ENCODE assay signal across 18 mouse cellular contexts in the genomic region with DNA sequence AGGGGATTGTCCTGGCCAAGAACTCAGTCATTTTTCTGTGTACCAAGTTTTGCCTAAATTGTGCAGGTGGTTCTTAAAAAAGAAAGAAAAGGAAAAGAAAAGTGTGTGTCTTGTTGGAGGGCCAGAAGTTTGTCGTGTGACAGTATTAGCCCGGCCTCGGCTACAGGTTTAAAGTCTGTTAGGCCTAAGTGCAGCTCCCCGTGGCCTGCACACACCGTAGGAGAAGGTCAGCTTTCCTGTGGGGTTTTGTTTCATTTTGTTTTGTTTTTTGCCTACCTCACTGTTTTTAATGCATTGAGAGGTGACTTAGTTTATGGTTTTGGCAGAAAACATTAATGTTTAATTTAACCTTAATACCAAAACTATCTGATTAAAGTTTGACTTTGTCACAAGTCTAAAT. TPM values are rescaled to one million over a fixed set of nuclear protein-coding genes. Genes with fewer than 3 reads are reported as not detected.
"Had no signal": no experiment of that assay in that cellular context is flagged by ENCODE, and none has a peak within 500 bp of the region (broad histone marks: within the 10 kb centered on the region; RNA-seq: fewer than 3 reads in every experiment).

No protein-coding gene starts in this region.

- H3K4me3 ChIP-seq: lung, embryonic 15.5 days; megakaryocyte, embryonic 14.5 days; midbrain, embryonic 13.5 days; midbrain, embryonic 15.5 days; neural tube, embryonic 12.5 days; stomach, embryonic 15.5 days had no signal

- H3K9ac ChIP-seq: lung, embryonic 15.5 days; midbrain, embryonic 13.5 days; midbrain, embryonic 15.5 days; neural tube, embryonic 12.5 days; stomach, embryonic 15.5 days had no signal

- H3K9me3 ChIP-seq: lung, embryonic 15.5 days; megakaryocyte, embryonic 14.5 days; midbrain, embryonic 13.5 days; midbrain, embryonic 15.5 days; neural tube, embryonic 12.5 days; stomach, embryonic 15.5 days had no signal

- H3K4me1 ChIP-seq: lung, embryonic 15.5 days; midbrain, embryonic 13.5 days; midbrain, embryonic 15.5 days; neural tube, embryonic 12.5 days; stomach, embryonic 15.5 days had no signal

- DNase-seq: lung, adult 2 months; lung, postnatal 14 days; lung, postnatal 36 days; thymus, adult 2 months; thymus, postnatal 25 days; thymus, postnatal 4 days had no signal

- H3K27me3 ChIP-seq: lung, embryonic 15.5 days; midbrain, embryonic 13.5 days; midbrain, embryonic 15.5 days; neural tube, embryonic 12.5 days; stomach, embryonic 15.5 days had no signal

- H3K4me2 ChIP-seq: lung, embryonic 15.5 days; midbrain, embryonic 11.5 days; midbrain, embryonic 13.5 days; midbrain, embryonic 15.5 days; neural tube, embryonic 12.5 days; stomach, embryonic 15.5 days had no signal

- H3K27ac ChIP-seq: lung, embryonic 15.5 days; macrophage; midbrain, embryonic 13.5 days; midbrain, embryonic 15.5 days; neural tube, embryonic 12.5 days; stomach, embryonic 15.5 days; stomach, postnatal 0 days had no signal

- ATAC-seq: lung, postnatal 0 days; midbrain, embryonic 13.5 days; midbrain, embryonic 15.5 days had no signal

RNA-seq across cellular contexts. Expression of a gene that starts 48.5 kb away (rescaled TPM):
- total RNA-seq: midbrain, postnatal 0 days had no signal
- polyA plus RNA-seq: testis, adult 2 months had no signal
